Mouse (Mus musculus) CD8-positive naive resting alpha-beta T cell, adult 2 months (primary cell): ENCODE results near the gene Tmeff2.

Experiments used
- DNase-seq, 2 experiments: peaks; one replicate each; pipeline ENCODE4 v3.0.0; 2022; ENCODE audit warnings: low read depth in 2 of 2, low spot score in 2 of 2

Tmeff2 gene

DNA sequence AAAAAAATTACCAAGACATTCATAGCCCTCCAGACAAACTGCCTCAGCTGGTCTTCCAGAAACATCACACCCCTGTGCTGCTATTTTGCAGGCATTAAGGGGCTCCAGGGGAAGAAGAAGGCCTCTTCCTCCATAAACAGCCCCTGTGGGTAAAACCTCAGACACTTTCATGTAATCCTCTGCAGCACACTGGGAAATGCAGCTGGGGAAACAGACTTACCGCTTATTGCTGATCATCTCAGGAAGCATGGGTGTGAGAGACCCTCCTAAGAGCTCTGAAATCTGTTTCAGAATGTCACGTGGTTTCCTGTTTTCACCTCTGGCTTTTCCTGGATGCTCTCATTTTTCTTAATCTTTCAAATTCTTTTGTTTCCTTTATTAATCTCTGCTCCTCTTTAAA is 204.3 kb downstream of the Tmeff2 start:
- no peak for DNase-seq

GRCm38 (mm10) chr1:51106401-51106920 is 206.0 kb downstream of the Tmeff2 start:
- DNase-seq = no peak

- no peak for DNase-seq
Measured at GRCm38 (mm10) chr1:51107299-51107698, 206.9 kb downstream of the Tmeff2 start.

DNA sequence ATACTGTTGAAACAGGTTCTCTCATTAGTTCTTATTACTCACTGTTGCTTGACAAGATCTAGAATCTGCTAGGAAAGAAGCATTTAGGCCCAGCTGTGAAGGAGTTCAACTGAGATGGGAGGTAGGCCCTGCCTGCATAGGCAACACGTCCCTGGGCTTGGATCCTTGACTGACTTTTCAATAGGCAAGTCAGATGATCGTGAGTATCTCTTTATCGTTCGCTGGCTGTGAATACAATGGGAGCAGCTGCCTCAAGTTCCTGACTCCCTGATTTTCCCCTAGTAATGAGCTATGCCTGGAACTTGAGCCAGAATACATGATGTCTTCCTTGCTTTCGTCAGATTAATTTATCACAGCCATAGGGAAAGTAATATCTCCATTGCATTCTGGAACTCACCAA is 214.3 kb downstream of the Tmeff2 start:
- no peak for DNase-seq

DNA sequence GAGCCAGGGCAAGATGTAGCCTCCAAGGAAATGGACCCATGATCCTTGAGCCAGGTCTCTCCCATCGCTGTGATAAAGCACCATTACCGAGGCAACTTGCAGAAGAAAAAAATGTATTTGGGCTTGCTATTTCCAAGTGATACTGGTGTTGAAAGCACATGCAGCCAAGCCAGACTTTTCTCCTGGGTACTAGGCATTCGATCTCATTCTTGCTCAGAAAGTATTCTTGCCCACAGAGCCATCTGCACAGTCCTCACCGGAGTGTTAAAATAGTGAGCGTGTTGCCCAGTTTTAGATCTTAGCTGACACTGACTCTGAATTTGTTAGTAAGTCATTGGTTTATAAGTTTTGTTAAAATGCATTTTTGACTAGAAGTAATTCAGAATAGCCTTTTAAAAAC is 215.3 kb downstream of the Tmeff2 start:
- no peak for DNase-seq

DNA sequence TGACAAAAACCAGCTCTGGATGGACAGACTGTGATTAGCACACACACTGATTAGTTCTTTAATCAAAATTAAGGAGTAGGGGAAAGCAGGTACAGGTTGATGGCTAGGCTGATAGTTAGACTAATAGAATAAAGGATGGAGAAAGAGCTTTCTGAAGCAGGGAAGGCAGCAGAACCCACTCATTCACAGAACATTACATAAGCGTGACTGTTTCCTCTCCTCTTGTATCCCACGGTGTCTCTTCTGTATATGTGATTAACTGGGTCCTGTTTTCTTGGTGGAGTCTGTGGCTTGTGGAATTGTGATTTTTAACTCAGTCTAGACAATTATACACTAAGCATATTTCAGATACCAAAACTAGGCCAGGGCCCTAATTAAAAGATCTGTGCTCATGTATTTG is 217.4 kb downstream of the Tmeff2 start:
- no peak for DNase-seq

- DNase-seq = no peak
Measured at GRCm38 (mm10) chr1:51125671-51126424, 225.4 kb downstream of the Tmeff2 start.

DNA sequence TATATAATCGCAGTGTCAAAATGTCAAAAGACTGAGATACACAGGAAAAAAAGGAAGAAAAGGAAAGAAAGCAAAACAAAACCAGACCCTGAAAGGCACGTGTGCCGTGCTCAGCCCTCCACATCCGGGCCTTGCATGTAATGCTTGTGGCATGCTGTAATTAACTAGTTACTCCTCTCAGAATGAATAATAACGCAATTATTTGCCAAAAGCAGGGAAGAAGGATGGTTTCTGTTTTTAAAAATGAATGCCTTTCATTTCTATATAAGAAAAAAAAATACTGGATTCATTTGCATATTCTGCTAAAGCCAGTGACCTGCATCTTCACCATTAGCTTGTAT is 225.9 kb downstream of the Tmeff2 start:
- no peak for DNase-seq

DNA sequence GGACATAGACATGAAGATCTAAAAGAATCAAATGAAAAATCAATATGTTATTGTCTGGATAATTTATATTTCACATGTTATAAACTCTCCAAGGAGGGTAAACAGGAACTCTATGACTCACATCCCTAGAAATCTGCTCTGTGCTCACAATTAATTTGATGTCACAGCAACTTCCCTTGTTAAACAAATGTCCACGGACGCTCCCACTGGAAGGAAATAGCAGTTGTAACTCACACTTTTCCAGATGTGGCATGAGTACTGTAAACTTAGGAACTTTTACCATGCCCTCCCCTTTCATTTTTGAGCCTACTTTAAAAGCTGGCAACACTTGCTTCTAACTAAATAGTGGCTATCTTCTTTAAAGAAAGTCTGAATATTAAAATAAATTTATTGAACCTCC is 236.3 kb downstream of the Tmeff2 start:
- DNase-seq = no peak

GRCm38 (mm10) chr1:51139605-51140004 is 239.2 kb downstream of the Tmeff2 start:
- DNase-seq = no peak

DNA sequence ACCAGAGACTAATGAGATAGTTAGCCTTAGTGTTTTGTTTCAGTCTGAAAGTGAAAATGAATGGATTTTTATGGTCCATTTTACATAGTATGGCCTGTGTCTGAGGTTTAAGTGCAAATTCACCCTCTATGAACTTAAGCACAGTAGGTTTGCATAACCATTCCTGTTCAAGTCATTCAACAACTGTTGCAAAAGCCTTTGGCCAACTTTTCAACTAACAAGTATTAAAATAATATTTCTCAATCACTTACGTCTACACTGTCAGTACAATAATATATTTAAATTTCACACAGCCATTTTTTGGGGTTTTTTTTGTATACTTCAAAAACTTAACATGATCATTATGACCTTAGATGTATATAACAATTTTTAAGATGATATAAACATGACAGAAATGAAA is 240.9 kb downstream of the Tmeff2 start:
- DNase-seq = no peak

DNA sequence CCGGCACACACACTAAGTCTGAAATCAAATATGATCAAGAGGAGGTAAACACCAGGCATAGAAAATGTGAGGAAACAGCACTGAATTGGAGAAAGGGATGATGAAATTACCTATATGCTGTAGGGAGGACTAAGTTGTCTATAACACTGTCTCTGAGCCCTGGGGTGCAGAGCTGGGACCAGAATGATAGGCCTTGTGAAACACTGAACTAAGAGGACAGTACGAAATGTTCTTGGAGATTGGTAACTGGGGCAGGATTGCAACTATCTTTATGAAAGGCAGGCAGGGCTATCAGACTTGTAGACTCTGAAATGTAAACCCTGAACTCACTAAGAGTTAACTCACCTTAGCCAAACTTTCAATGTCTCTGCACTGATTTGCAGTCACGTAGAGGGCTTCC is 242.3 kb downstream of the Tmeff2 start:
- DNase-seq = no peak

DNA sequence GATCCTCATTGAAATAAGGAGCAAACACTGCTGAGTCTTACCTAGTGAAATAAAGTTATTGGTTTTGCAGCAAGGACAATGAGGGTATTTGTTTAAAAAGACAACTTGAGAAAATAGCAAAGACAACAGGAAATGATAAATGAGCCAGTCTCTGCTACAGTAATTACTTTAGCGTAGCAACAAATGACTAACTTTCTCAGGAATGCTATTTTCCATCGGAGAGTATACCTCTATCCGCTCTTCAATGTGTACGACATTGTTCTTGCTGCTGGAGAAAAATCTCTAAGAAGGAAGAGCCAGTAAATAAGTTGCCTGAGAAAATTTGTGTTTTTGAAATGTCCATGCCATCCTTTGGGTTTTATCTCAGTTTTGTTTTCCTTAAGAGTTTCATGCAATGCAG is 245.2 kb downstream of the Tmeff2 start:
- DNase-seq = no peak

- DNase-seq = no peak
Measured at GRCm38 (mm10) chr1:51148481-51149137, 248.2 kb downstream of the Tmeff2 start.

DNA sequence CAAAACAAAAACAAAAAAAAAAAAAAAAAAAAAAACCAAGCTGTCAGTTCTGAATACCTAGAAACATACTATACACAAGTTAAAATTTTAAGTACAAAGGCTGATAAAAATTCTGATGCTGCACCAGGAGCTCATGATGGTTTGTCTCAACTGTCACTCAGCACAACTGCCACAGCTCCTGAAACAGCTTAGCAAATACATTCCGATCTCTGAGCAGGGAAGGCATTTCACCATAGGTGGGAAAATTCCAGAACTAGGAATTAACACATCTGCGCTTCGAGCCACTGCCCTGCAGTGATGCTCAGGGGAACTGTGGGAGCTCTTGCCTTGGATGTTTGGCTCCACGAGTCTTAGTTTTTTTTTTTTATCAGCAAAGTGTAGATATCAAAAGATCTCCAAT is 249.0 kb downstream of the Tmeff2 start:
- no peak for DNase-seq

DNA sequence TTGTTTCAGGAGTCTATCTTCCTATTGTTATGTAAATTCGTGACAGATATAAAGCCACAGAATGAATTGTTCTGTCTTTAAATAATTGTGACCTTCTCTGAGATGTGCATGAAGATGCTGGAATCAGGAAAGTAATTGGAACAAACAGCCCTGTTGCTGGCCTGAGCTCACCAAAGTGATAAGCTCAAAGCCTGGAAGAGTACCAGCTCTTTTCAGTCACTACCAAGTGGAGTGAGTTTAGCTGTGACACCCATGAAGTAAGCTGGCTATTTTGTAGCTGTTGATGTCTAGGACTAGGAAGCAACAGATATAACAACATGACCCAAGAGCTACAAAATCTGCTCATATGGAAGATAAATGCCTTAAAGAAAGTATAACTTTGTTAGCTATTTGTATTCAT is 249.4 kb downstream of the Tmeff2 start:
- no peak for DNase-seq

GRCm38 (mm10) chr1:51152017-51152416 is 251.6 kb downstream of the Tmeff2 start:
- no peak for DNase-seq

- DNase-seq = no peak
Measured at GRCm38 (mm10) chr1:51152856-51153255, 252.4 kb downstream of the Tmeff2 start.

DNA sequence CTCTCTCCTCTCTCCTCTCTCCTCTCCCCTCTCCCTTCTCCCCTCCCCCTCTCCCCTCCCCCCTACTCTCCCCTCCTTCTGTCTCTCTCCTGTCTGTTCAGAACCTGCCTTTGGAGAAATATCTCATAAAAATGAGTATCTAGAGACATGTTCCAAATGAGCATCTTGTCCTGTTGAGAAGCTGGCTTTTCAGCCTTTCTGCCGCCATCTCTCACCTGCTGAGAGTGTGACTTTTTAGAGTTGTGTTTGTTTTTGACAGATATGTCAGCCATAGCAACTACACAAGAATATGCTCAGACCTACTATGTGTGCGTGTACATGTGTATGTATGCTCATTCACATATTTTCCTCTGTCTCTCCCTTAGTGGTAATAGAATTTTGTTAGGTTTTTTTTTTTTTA is 283.8 kb downstream of the Tmeff2 start:
- DNase-seq = no peak

GRCm38 (mm10) chr1:51189008-51189407 is 288.6 kb downstream of the Tmeff2 start:
- no peak for DNase-seq

GRCm38 (mm10) chr1:51191253-51191652 is 290.8 kb downstream of the Tmeff2 start:
- no peak for DNase-seq

GRCm38 (mm10) chr1:51191872-51192613 is 291.6 kb downstream of the Tmeff2 start:
- DNase-seq = no peak
